Mouse (Mus musculus) CH12.LX (cell line): Measurements from ENCODE around the gene Pkd1l2. TPM values are rescaled to one million over a fixed set of nuclear protein-coding genes. Genes with fewer than 3 reads are reported as not detected.

Source experiments
- DNase-seq: peaks from one replicate; pipeline ENCODE4 v3.0.0-alpha.2; 2013; ENCODE audit errors: extremely low read depth
- H3K27ac ChIP-seq: 2 replicates; pipeline ENCODE4 v1.5.1; 2012; ENCODE audit warnings: low read depth, mild to moderate bottlenecking, control low read depth, moderate library complexity; ENCODE audit not compliant: insufficient read depth
- H3K27me3 ChIP-seq: replicated peaks from 2 replicates; pipeline ENCODE3; 2012; ENCODE audit warnings: inconsistent platforms
- H3K36me3 ChIP-seq, 2 experiments: replicated peaks in 1 of 2; 2 replicates each; pipeline versions ENCODE3 to v1.6.1; 2012; ENCODE audit warnings: inconsistent platforms in 1 of 2, low read length in 1 of 2, mild to moderate bottlenecking in 1 of 2, mixed read lengths in 1 of 2, moderate library complexity in 1 of 2; ENCODE audit not compliant: control insufficient read depth in 1 of 2, insufficient read depth in 1 of 2
- H3K4me1 ChIP-seq, 2 experiments: 2 replicates each; pipeline ENCODE4 v1.6.1; 2012; ENCODE audit warnings: inconsistent platforms in 1 of 2, moderate library complexity in 1 of 2; ENCODE audit not compliant: insufficient read depth in 2 of 2, control insufficient read depth in 1 of 2
- H3K4me2 ChIP-seq: 2 replicates; pipeline ENCODE4 v1.6.1; 2012; ENCODE audit warnings: low read depth, mild to moderate bottlenecking, control low read depth; ENCODE audit not compliant: poor library complexity, insufficient read depth, severe bottlenecking
- H3K4me3 ChIP-seq, 3 experiments: fragments of 150-350 bp in 1 of 3; sonication (generic) in 1 of 3; replicated peaks in 1 of 3; 2 replicates each; pipeline versions ENCODE3 to v1.5.1; 2011 to 2012; ENCODE audit warnings: low read depth in 2 of 3, low read length in 2 of 3, mild to moderate bottlenecking in 2 of 3, moderate library complexity in 2 of 3, control low read depth in 1 of 3, improper control_type of control experiment in 1 of 3, inconsistent platforms in 1 of 3, mixed read lengths in 1 of 3; ENCODE audit not compliant: poor library complexity in 1 of 3
- H3K79me2 ChIP-seq: replicated peaks from 2 replicates; pipeline ENCODE4 v1.6.1; 2012; ENCODE audit warnings: mild to moderate bottlenecking, moderate library complexity; ENCODE audit not compliant: control insufficient read depth, poor library complexity, insufficient read depth, severe bottlenecking; ENCODE audit errors: extremely low read depth
- H3K9ac ChIP-seq: 2 replicates; pipeline ENCODE4 v1.6.1; 2012; ENCODE audit warnings: low read depth, mild to moderate bottlenecking, control low read depth, moderate library complexity; ENCODE audit not compliant: insufficient read depth
- H3K9me3 ChIP-seq: replicated peaks from 2 replicates; pipeline ENCODE3; 2012; ENCODE audit warnings: low read length, inconsistent platforms, mixed read lengths
- CHD1 ChIP-seq: IDR thresholded peaks from 2 replicates; pipeline ENCODE4 v1.6.1; 2012; ENCODE audit warnings: low read depth, low read length, improper control_type of control experiment, inconsistent platforms
- CHD2 ChIP-seq: IDR thresholded peaks from 2 replicates; pipeline ENCODE4 v1.6.1; 2011; ENCODE audit warnings: low read length, improper control_type of control experiment
- CTCF ChIP-seq, 2 experiments: IDR thresholded peaks in 1 of 2; conservative IDR thresholded peaks in 1 of 2; 2 replicates each; pipeline ENCODE4 v1.5.1; 2011 to 2012; ENCODE audit warnings: low read depth in 2 of 2, low read length in 2 of 2, improper control_type of control experiment in 1 of 2, inconsistent platforms in 1 of 2, mild to moderate bottlenecking in 1 of 2, moderate library complexity in 1 of 2
- EP300 ChIP-seq: IDR thresholded peaks from 2 replicates; pipeline ENCODE4 v1.6.1; 2011; ENCODE audit warnings: low read length, improper control_type of control experiment
- HCFC1 ChIP-seq: IDR thresholded peaks from 2 replicates; pipeline ENCODE4 v1.6.1; 2012; ENCODE audit warnings: low read depth, mild to moderate bottlenecking, inconsistent platforms, low read length, improper control_type of control experiment
- JUN ChIP-seq: IDR thresholded peaks from 2 replicates; pipeline ENCODE4 v1.6.1; 2011; ENCODE audit warnings: low read depth, mild to moderate bottlenecking, low read length, improper control_type of control experiment, moderate library complexity; ENCODE audit not compliant: insufficient read depth
- MAFK ChIP-seq: IDR thresholded peaks from 2 replicates; pipeline ENCODE4 v1.6.1; 2011; ENCODE audit warnings: low read length, improper control_type of control experiment; ENCODE audit not compliant: insufficient replicate concordance
- MAX ChIP-seq: IDR thresholded peaks from 2 replicates; pipeline ENCODE4 v1.6.1; 2011; ENCODE audit warnings: low read length, improper control_type of control experiment
- MAZ ChIP-seq: IDR thresholded peaks from 2 replicates; pipeline ENCODE4 v1.6.1; 2012; ENCODE audit warnings: low read depth, mild to moderate bottlenecking, inconsistent platforms, low read length, improper control_type of control experiment, moderate library complexity
- POLR2A ChIP-seq: IDR thresholded peaks from 2 replicates; pipeline ENCODE4 v1.6.1; 2011; ENCODE audit warnings: low read depth, mild to moderate bottlenecking, improper control_type of control experiment, low read length
- POLR2AphosphoS2 ChIP-seq: IDR thresholded peaks from 2 replicates; pipeline ENCODE4 v1.6.1; 2011; ENCODE audit warnings: low read depth, low read length, improper control_type of control experiment
- RCOR1 ChIP-seq: conservative IDR thresholded peaks from 2 replicates; pipeline ENCODE4 v1.6.1; 2012; ENCODE audit warnings: low read depth, mild to moderate bottlenecking, inconsistent platforms, low read length, improper control_type of control experiment
- SMC3 ChIP-seq: IDR thresholded peaks from 2 replicates; pipeline ENCODE4 v1.6.1; 2011; ENCODE audit warnings: low read depth, low read length, improper control_type of control experiment
- TBP ChIP-seq: conservative IDR thresholded peaks from 2 replicates; pipeline ENCODE4 v1.6.1; 2011; ENCODE audit warnings: low read depth, low read length, improper control_type of control experiment
- USF1 ChIP-seq: IDR thresholded peaks from 2 replicates; pipeline ENCODE4 v1.6.1; 2014; ENCODE audit warnings: low read depth, mild to moderate bottlenecking, inconsistent platforms, low read length, improper control_type of control experiment
- USF2 ChIP-seq: conservative IDR thresholded peaks from 2 replicates; pipeline ENCODE4 v1.6.1; 2011; ENCODE audit warnings: low read depth, low read length, improper control_type of control experiment
- ZC3H11A ChIP-seq: IDR thresholded peaks from 2 replicates; pipeline ENCODE4 v1.6.1; 2012; ENCODE audit warnings: low read depth, mild to moderate bottlenecking, inconsistent platforms, low read length, improper control_type of control experiment
- dilution Hi-C: fragments of 300-500 bp; cut with MboI; formaldehyde crosslinking; loops from 2 replicates; pipeline ENCODE4 v1.14.3; 2020; ENCODE audit warnings: low sequenced_read_pairs; ENCODE audit not compliant: extremely low pct_unique_long_range_greater_than_20kb, extremely low pct_ligation_motif_present
- in situ Hi-C: fragments of 300-500 bp; cut with MboI; formaldehyde crosslinking; loops from 3 replicates; pipeline ENCODE4 v1.14.3; 2019; ENCODE audit warnings: low sequenced_read_pairs, low pct_ligation_motif_present, low pct_unique_long_range_greater_than_20kb, mixed read lengths
- polyA plus RNA-seq: library from polyadenylated mRNA; unstranded; fragments of >175 nt; gene quantifications from 2 replicates; pipeline ENCODE4 v1.2.1, GENCODE M21; 2012; ENCODE audit warnings: low read depth; ENCODE audit not compliant: insufficient read length
- total RNA-seq, 2 experiments: library from RNA; depleted of rRNA; stranded (reverse); fragments of 300-350 nt in 1 of 2; fragments of >200 nt in 1 of 2; gene quantifications; 2 replicates each; pipeline ENCODE4 v1.2.3; 2012 to 2014

Pkd1l2 gene
- total and polyA plus RNA-seq, 3 experiments: 0.06 TPM; not detected in 2

- Histone ChIP-seq H3K4me2 (no peak overlapping the region), H3K4me3 (no peak overlapping the region), H3K4me1 (peaks cover 11% of the 10 kb centered on the region in 2 experiments)
- dilution Hi-C loops: no loop called here
- TF ChIP-seq USF1 (no peak), CHD2 (no peak), MAX (no peak), CHD1 (no peak), POLR2AphosphoS2 (no peak), MAFK (no peak), MAZ (no peak), SMC3 (no peak)
- TF ChIP-seq, all 38 proteins: peak for 0
- no peak overlapping the region for H3K9ac ChIP-seq
- no peak for DNase-seq
- H3K9me3 ChIP-seq: no peaks in the 10 kb centered on the region
- no peaks in the 10 kb centered on the region for H3K27me3 ChIP-seq
- no peaks in the 10 kb centered on the region for H3K36me3 ChIP-seq
- in situ Hi-C loops: no loop called here
- H3K27ac ChIP-seq: no peak overlapping the region
- no peaks in the 10 kb centered on the region for H3K79me2 ChIP-seq
These were observed 36.2 kb upstream of the Pkd1l2 start for GRCm38 (mm10) chr8:117118409-117118808.

GRCm38 (mm10) chr8:117116534-117116933 is 34.3 kb upstream of the Pkd1l2 start:
- dilution Hi-C loops (no loop called here), in situ Hi-C loops (no loop called here)
- H3K4me2 ChIP-seq: no peak overlapping the region
- TF ChIP-seq MAFK (no peak), CTCF (conservative IDR thresholded peaks at IDR 0.05 in 1 of 2, IDR thresholded peaks at IDR 0.05 in 1 of 2; ENCODE audit: low read depth in 2 of 2, low read length in 2 of 2) (no peak), TBP (no peak), RCOR1 (no peak), JUN (no peak), HCFC1 (no peak), USF2 (no peak)
- no peak overlapping the region for H3K27ac ChIP-seq
- DNase-seq: no peak
- no peak overlapping the region for H3K9ac ChIP-seq
- peaks cover 11% of the 10 kb centered on the region in 2 experiments for H3K4me1 ChIP-seq
- no peaks in the 10 kb centered on the region for H3K27me3 ChIP-seq
- no peak overlapping the region for H3K4me3 ChIP-seq
- no peaks in the 10 kb centered on the region for H3K9me3 ChIP-seq
- H3K79me2 ChIP-seq: no peaks in the 10 kb centered on the region
- no peaks in the 10 kb centered on the region for H3K36me3 ChIP-seq

GRCm38 (mm10) chr8:117115676-117116446 is 33.6 kb upstream of the Pkd1l2 start:
- no peak overlapping the region for H3K4me3 ChIP-seq
- dilution Hi-C loops: no loop called here

More at GRCm38 (mm10) chr8:117115676-117116446, 33.6 kb upstream of the Pkd1l2 start:
- Histone ChIP-seq H3K9ac (no peak overlapping the region), H3K36me3 (no peaks in the 10 kb centered on the region), H3K79me2 (no peaks in the 10 kb centered on the region), H3K27ac (no peak overlapping the region), H3K27me3 (no peaks in the 10 kb centered on the region), H3K4me1 (peaks cover 4 to 7% of the 10 kb centered on the region in 2 experiments; a peak in 3 of 4 replicates), H3K4me2 (peak overlapping the region; percentile 46), H3K9me3 (no peaks in the 10 kb centered on the region)
- no peak for DNase-seq
- in situ Hi-C loops: no loop called here
- TF ChIP-seq SMC3: no peak
- no peak for TF ChIP-seq EP300
- no peak for TF ChIP-seq POLR2A
- TF ChIP-seq CTCF (conservative IDR thresholded peaks at IDR 0.05 in 1 of 2, IDR thresholded peaks at IDR 0.05 in 1 of 2; ENCODE audit: low read depth in 2 of 2, low read length in 2 of 2): peak in 1 of 2 experiments; percentile 30; a peak in 2 of 4 replicates
- TF ChIP-seq ZC3H11A: no peak
